Mouse (Mus musculus): ENCODE measurements around the gene Ccdc125. TPM values are rescaled to one million over a fixed set of nuclear protein-coding genes. Genes with fewer than 3 reads are reported as not detected.
"Not testable (repeated sequence)": the region's sequence is repeated elsewhere in the genome, so short reads cannot be mapped to it uniquely, and the experiment has no call there.

Gene Ccdc125
- total RNA-seq, 2 experiments from 2014 or later = 3.3 to 3.7 TPM

DNA sequence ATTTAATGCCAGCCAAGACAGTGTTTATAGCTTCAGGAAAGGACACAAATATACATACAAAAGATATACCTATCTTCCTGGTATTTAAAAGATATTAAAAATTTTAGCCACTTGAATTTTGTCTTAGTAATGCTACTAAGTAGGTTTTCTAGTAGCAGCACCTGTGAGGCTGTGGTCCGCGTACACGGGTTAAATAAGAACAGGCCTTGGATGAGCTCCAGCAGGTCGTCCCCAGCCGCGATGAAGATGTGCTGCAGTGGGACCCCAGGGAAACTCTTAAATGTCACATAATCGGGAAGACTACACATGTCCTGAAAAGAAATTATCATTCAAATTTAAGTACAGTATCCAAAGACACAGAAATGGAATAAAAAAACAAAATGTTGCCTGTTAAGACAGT, 36.7 kb downstream of the Ccdc125 start:
- DNase-seq (ENCODE audit: low spot score in 2 of 2) = no peak

DNA sequence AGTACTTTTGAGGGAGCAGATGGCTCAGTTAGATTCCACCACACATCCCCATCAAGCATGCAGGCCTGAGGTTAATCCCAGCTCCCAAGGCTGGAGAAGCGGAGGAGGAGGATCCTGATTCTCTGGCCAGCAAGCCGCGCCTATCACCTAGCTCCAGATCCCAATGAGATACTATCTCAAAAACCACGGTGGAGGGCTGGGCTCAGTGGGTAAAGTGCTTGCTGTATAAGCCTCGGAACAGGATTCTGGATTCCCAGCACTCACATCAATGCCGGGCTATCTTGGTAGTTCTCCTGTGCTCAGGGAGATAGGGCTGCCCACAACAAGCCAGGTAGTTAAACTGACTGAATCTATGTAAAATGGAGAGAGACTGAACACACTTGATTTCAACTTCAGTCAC, 46.0 kb downstream of the Ccdc125 start:
- no peak for DNase-seq (ENCODE audit: low spot score in 2 of 2)

DNA sequence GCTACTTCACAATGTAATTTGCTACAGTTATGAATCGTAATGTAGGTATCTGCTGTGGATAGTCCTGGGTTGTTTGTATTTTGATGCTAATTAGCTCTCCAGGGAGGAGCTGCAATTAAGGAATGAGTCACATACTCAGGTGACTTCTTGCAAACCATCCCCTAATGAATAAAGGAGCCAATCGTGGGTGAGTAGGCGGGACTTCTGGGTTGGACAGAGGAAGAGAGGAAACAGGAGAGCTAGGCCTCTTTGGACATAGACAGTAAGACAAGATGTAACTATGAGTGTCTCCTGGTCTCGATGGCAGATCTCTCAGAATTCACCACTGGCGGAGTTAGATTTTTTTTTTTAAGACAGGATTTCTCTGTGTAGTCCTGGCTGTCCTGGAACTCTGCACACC, 52.1 kb downstream of the Ccdc125 start:
- no peak for DNase-seq (ENCODE audit: low spot score in 2 of 2)

DNA sequence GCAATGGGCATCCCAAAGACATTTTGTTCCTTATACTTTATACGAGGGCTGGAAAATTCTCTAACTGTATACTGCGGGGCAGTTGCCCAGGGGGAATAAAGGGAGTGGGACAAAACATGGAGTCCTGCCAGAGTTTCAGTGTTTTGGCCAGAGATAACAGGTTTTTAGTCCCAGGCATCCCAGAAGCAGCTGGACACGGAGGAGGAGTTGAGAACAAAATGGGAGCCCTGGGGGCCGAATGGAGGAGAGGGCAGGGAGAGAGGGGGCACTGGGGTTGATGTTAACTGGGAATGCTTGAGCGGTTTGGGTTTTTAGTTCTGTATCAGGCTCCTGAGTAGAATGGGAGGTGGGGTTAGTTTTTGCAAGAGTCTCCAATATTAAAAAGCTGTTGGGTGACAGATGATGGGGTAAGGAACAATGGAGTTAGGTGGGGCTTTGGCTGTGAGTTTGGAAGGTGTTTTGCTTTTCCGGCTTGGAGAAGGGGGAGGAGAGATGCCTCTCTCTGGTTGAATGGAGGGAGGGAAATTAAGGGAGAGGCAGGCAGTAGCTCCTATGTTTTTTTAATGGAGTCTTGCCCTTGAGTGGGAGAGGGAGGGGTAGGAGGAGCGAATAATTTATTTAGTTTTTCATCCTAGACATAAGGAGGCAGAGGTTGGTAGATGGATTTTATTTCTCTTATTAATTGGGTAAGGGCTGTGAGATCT, 54.7 kb downstream of the Ccdc125 start:
- DNase-seq (ENCODE audit: low spot score in 2 of 2) = no peak

DNA sequence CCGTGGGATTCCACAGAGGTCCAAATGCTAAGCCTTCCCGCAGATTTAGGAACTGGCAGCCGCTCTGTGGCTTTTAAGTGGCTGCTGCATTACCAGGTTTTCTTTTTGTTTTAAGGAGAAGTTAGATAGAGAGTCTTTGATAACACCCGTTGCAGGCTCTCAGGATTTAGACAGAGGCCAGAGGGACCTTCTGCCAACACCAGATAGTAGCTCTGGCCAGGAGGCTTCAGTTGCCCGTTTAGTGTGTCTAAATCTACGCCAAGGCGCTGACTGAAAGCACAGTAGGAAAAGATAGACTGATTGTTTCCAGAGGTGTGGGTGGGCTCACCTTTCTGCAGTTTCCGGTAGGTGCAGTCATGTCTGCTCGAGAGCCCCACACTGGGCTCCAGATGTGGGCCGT, 55.7 kb downstream of the Ccdc125 start:
- DNase-seq (ENCODE audit: low spot score in 2 of 2) = no peak

DNA sequence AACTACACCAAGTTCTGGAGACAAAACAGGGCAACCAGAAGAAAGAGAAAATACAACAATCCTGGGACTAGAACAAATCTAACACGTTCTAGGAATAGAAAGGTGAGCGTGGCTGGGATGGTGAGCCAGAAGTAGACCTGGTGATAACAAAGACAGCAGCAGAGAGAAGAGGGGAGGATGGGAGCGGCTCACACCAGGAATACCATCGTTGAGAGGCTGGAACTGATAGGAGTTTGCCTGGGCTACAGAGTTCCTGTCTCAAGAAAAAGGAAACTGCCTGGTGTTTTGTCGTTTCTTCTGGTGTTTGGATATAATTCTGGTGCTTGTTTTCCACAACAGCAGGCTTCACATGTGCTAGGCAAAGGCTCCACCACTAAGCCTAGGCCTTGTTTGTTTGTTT, 58.6 kb downstream of the Ccdc125 start:
- no peak for DNase-seq (ENCODE audit: low spot score in 2 of 2)

DNA sequence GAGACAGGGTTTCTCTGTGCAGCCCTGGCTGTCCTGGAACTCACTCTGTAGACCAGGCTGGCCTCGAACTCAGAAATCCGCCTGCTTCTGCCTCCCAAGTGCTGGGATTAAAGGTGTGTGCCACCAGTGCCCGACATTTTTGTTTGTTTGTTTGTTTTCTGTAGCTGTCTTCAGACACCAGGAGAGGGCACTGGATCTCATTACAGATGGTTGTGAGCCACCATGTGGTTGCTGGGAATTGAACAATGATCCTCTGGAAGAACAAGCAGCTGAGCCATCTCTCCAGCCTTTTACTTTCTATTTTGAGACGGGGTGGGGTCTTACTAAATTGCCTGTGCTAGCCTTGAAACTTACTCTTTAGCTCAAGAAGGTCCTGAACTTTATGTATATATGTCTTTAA, 59.0 kb downstream of the Ccdc125 start:
- not testable (repeated sequence) for DNase-seq (ENCODE audit: low spot score in 2 of 2)

DNA sequence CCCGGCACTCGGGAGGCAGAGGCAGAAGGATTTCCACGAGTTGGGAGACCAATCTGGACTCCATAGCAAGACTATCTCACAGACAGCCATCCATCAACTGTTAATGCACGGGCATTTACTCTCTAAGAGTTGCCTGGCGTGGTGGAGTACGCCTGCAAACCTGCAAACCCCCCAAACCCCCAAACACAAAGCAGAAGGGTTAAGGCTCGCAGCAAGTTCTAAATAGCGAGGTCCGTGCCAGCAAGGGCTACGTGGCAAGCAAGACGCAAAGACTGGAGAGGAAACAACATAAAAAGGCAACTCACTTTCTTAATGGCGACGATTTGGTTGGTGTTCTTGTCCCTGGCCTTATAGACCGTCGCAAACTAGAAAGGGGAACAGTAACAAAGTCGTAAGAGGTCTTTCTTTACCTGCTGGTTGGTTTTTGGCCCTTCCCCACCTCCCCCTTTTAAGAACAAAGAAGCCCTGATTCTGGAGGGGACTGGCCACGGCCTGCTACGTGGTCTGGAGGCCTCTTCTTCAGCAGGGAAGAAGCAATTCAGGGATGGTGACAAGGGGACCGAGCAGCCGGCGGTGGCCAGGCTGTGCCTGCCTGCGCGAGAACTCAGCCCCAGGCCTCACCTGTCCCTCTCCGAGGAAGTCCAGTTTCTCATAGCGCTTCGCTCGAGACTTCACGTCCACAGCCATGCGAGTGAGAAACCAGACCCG, 60.8 kb downstream of the Ccdc125 start:
- no peak for DNase-seq (ENCODE audit: low spot score in 2 of 2)

DNA sequence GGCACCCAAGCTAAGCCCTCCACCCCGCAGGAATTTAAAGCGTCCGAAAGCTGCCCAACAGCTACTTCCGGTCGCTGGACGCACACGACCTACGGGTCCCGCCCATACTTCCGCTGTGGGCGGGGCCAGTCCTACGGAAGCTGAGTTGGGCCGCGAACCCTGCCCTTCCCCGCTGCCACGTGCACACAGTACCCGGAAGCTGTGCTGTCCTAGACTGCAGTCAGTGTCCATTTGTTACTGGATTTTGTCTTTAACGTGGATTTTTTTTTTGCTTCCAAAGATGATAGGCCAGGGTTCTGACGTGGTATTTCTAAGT, 61.3 kb downstream of the Ccdc125 start, which contains the start of gene Cdk7:
TSS of gene Cdk7 (minus strand) at position 79 of the 316 bp plus-strand sequence.
- DNase-seq (ENCODE audit: low spot score in 2 of 2) = peak; percentile 81 to 83

DNA sequence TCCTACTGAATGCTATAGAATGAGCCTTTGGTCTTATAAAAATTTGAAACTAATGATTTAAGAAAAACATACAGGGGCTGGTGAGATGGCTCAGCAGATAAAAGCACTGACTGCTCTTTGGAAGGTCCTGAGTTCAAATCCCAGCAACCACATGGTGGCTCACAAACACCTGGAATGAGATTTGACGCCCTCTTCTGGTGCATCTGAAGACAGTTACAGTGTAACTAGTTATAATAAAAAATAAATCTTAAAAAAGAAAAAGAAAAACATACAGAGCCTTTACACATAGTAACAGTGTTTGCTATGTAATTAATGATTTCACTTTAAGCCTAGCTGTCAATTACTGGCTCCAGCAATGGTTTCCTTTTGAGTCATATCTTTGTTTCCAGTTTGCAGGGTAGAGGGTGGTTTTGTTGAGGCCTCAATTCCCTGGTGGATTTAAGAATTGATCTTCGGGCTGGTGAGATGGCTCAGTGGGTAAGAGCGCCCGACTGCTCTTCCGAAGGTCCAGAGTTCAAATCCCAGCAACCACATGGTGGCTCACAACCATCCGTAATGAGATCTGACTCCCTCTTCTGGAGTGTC, 62.0 kb downstream of the Ccdc125 start:
- not testable (repeated sequence) for DNase-seq (ENCODE audit: low spot score in 2 of 2)

DNA sequence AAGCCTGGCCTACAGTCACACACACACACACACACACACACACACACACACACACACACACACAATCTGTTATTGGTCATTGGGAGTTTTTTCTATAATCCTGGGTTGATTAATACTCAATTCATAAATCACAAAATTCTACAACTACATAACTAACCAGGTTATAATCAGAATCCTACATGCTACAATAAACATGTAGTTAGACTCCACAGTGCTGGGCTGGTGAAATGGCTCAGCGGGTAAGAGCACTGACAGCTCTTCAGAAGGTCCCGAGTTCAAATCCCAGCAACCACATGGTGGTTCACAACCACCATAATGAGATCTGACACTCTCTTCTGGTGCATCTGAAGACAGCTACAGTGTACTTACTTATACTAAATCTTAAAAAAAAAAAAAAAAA, 63.2 kb downstream of the Ccdc125 start:
- no peak for DNase-seq (ENCODE audit: low spot score in 2 of 2)

DNA sequence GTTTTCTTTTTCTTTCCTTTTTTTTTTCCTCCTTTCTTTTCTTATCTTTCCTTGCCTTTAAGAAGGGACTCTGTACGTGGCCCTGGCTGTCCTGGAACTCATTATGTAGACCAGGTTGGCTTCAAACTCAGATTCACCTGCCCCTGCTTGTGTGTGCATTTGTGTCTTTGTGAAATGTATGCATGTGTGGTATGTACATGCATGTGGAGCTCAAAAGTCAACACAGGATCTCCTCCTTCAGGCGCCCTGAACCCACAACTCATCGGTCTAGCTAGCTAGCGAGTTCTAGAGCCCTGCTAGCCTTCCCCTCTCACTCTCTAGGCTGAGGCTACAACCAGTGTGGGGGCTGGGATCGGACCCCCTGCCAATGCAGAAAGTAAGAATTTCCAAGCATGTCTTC, 73.3 kb downstream of the Ccdc125 start:
- no peak for DNase-seq (ENCODE audit: low spot score in 2 of 2)

DNA sequence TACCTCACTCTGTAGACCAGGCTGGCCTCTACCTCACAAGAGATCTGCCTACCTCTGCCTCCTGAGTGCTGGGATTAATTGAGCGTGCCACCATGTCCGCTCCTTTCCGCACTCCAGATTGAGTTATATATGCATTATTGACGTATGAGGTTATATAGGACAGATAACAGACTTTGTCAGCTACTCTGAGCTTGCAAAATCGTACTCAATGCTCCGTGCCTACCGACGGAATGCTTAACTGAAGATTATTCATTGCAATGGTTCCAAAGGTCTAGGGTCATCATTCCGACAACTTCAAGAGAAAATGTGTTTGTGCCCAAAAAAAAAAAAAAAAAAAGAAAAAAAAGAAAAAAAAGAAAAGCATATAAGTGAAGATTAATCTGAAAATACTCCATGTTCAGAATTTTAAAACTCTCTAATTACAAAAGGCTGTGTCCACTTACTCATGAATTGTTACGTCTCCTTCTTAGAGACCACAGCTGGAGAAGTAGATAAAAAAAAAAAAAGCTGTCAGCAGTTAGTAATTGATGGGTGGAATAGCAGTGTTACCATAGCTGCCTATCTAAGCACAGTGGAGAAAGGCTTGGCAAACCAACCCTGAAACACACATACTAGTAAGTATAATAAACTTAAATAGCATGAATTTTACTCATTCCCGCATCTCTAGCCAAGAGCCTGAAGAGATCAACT, 74.0 kb downstream of the Ccdc125 start:
- no peak for DNase-seq (ENCODE audit: low spot score in 2 of 2)

DNA sequence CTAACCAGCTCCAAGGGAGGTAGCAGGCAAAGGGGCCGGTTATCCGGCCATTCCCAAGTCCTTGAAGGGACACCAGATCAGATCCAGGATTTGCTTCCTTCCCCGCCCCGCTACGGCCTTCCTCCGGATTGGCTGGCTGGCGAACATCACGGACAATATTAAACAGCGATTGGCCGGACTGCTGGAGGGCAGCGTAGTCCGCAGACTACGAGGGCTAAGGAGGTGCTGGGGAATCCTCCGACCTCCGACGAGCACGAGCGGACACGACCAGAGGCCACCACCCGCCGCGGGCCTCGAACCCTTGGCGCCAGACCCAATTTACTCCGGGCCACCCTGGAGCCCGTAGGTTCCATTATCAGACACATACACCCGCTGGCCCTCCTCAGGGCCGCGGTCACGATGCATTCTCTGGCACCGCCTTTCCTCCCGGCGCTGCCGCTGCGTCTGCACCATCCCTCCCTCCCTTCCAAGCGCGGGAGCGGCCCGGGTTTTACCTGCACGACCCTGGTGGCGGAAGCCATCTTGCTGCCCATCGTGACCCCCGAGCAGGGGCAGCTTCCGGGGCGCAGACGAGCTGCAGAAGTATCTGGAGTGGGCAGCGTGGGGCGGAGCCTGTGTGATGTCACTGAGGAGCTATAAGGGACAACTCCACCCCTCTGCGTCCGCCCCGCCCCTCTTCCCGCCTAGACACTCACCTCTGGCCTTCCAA, 74.7 kb downstream of the Ccdc125 start, which contains the start of gene Mrps36:
TSS of gene Mrps36 (minus strand) at position 624 of the 709 bp plus-strand sequence.
- DNase-seq (ENCODE audit: low spot score in 2 of 2) = peak; percentile 80 to 89

DNA sequence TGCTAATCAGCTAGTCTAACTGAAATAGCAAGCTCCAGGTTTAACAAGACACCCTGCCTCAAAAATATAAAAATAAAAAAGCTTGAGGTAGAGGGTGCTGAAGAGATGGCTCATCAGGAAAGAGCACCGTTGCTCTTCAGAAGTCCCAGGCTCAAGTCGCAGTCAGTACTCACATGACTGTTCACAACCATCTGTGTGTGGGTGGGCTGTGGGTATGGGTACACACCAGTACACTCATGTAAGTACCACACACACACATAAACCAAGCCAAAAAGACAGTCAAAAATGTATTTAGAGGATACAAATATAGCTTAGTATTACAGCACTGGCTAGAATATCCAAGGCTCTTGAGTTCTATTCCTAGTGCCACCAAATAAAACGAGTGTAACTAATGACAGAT, 76.6 kb downstream of the Ccdc125 start:
- DNase-seq (ENCODE audit: low spot score in 2 of 2) = no peak

Other genes starting within 250 kb of the Ccdc125 start
- under 1 TPM; 0.06 to 0.17 TPM for gene Naip1, start 216.8 kb upstream of the Ccdc125 start, total RNA-seq (2021)
- 10 to 100 TPM; 49.5 to 55.6 TPM for gene Gtf2h2, start 177.1 kb upstream of the Ccdc125 start, total RNA-seq (2021)
- 10 to 100 TPM; 16.1 to 18.5 TPM for gene Ocln, start 117.0 kb upstream of the Ccdc125 start, total RNA-seq (2021)
- gene Marveld2, start 52.7 kb upstream of the Ccdc125 start, total RNA-seq (2021) = 1 to 10 TPM; 2.6 to 4.4 TPM
- gene Ak6, start 18.7 kb upstream of the Ccdc125 start, total RNA-seq (2021) = 10 to 100 TPM; 90.4 to 92.4 TPM
- 10 to 100 TPM; 21.6 to 22.0 TPM for gene Rad17, start 18.7 kb upstream of the Ccdc125 start, total RNA-seq (2021)
- 10 to 100 TPM; 10.1 to 15.0 TPM for gene Taf9, start 18.1 kb upstream of the Ccdc125 start, total RNA-seq (2021)
- 10 to 100 TPM; 66.5 to 68.2 TPM for gene Cdk7, start 61.2 kb downstream of the Ccdc125 start, total RNA-seq (2021)
- gene Mrps36, start 74.9 kb downstream of the Ccdc125 start, total RNA-seq (2021) = 100 to 1,000 TPM in 1 of 2 experiments, 10 to 100 TPM in 1; 95.5 to 102 TPM
- 10 to 100 TPM in 1 of 2 experiments, 1 to 10 TPM in 1; 9.3 to 12.9 TPM for gene Cenph, start 106.2 kb downstream of the Ccdc125 start, total RNA-seq (2021)
- 10 to 100 TPM; 42.2 to 59.1 TPM for gene Ccnb1, start 116.9 kb downstream of the Ccdc125 start, total RNA-seq (2021)
- 10 to 100 TPM; 50.3 to 51.3 TPM for gene Slc30a5, start 163.7 kb downstream of the Ccdc125 start, total RNA-seq (2021)

All from adrenal gland, postnatal 4 days (tissue).